Mouse (Mus musculus) liver, embryonic 15.5 days (tissue): ENCODE results near the gene Clec12a. TPM values are rescaled to one million over a fixed set of nuclear protein-coding genes. Genes with fewer than 3 reads are reported as not detected.
"Not testable (repeated sequence)": the region's sequence is repeated elsewhere in the genome, so short reads cannot be mapped to it uniquely, and the experiment has no call there.

Source experiments
- ATAC-seq: fragments of 200-750 bp; cut with Nextera tagmentation; 2 replicates; pipeline ENCODE4 v1.8.0; 2017; ENCODE audit warnings: moderate number of reproducible peaks, mild to moderate bottlenecking, moderate library complexity; ENCODE audit not compliant: insufficient read depth
- H3K27ac ChIP-seq: fragments of 300-500 bp; sonication (generic); replicated peaks from 2 replicates; pipeline ENCODE4 v1.5.1; 2015; ENCODE audit warnings: mild to moderate bottlenecking, inconsistent platforms
- H3K27me3 ChIP-seq: fragments of 300-500 bp; sonication (generic); 2 replicates; pipeline ENCODE4 v1.6.1; 2015; ENCODE audit warnings: mild to moderate bottlenecking, inconsistent platforms
- H3K36me3 ChIP-seq: fragments of 300-500 bp; sonication (generic); replicated peaks from 2 replicates; pipeline ENCODE4 v1.6.1; 2015; ENCODE audit warnings: moderate library complexity, mild to moderate bottlenecking, inconsistent platforms
- H3K4me1 ChIP-seq: fragments of 300-500 bp; sonication (generic); replicated peaks from 2 replicates; pipeline ENCODE4 v1.6.1; 2015; ENCODE audit warnings: inconsistent platforms
- H3K4me2 ChIP-seq: fragments of 300-500 bp; sonication (generic); 2 replicates; pipeline ENCODE4 v1.6.1; 2015; ENCODE audit warnings: moderate library complexity, mild to moderate bottlenecking, inconsistent platforms
- H3K4me3 ChIP-seq: fragments of 300-500 bp; sonication (generic); replicated peaks from 2 replicates; pipeline ENCODE4 v1.5.1; 2015; ENCODE audit warnings: mild to moderate bottlenecking, inconsistent platforms
- H3K9ac ChIP-seq: fragments of 300-500 bp; sonication (generic); 2 replicates; pipeline ENCODE4 v1.6.1; 2015; ENCODE audit warnings: moderate library complexity, mild to moderate bottlenecking, inconsistent platforms
- H3K9me3 ChIP-seq: fragments of 300-500 bp; sonication (generic); replicated peaks from 2 replicates; pipeline ENCODE4 v1.6.1; 2016; ENCODE audit warnings: inconsistent platforms
- WGBS: fragments of 180-500 bp; shearing (Covaris S2); methylation state at CpG from one replicate; pipeline ENCODE4 v1.1.7; 2015; ENCODE audit warnings: mixed read lengths; ENCODE audit not compliant: insufficient replicate concordance; 5-methylcytosine and 5-hydroxymethylcytosine counted together
- polyA plus RNA-seq: library from polyadenylated mRNA; unstranded; fragments of >200 nt; fragmentation: Nextera tagmentation; extraction: Ambion mirVana; gene quantifications from 2 replicates; pipeline ENCODE4 v1.2.1, GENCODE M21; 2015

Gene Clec12a
- 13.6 and 14.5 TPM in 2 replicates for polyA plus RNA-seq

GRCm38 (mm10) chr6:129342391-129342790 lies at the start of gene Clec12a:
TSS of gene Clec12a (plus strand) at chr6:129342691.
- WGBS: 68% methylated on average over 4 of the region's 4 CpGs
- H3K27ac ChIP-seq, H3K9me3 ChIP-seq, H3K4me3 ChIP-seq, H3K4me2 ChIP-seq, H3K4me1 ChIP-seq, ATAC-seq, H3K36me3 ChIP-seq, H3K9ac ChIP-seq, H3K27me3 ChIP-seq: not testable (repeated sequence)

DNA sequence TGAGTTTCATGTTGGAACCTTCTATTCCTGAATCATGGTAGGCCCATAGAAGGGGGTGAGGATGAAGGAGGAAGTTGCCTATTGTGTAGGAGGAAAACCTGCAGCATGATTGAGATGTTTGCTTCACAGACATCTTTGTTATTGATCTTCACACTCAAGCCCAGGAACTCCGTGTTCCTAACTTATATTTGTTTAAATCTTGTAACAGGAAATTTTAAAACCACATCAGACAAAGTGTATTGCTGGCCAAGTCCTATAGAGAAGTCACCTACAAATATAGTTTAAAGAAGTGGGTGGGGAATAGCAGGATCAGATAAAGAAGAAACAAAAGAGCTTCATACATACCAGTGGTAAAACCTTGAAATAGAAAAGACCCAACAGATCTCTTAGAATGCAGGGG lies 38.3 kb upstream of the Clec12a start:
- H3K27ac ChIP-seq: no peak overlapping the region
- no peaks in the 10 kb centered on the region for H3K27me3 ChIP-seq
- WGBS: 22% methylated on average over 1 of the region's 1 CpGs
- H3K9me3 ChIP-seq: no peaks in the 10 kb centered on the region
- no peak overlapping the region for H3K9ac ChIP-seq
- no peaks in the 10 kb centered on the region for H3K4me1 ChIP-seq
- no peaks in the 10 kb centered on the region for H3K36me3 ChIP-seq
- no peak overlapping the region for H3K4me2 ChIP-seq
- no peak for ATAC-seq
- H3K4me3 ChIP-seq: no peak overlapping the region

- Histone ChIP-seq H3K27ac (no peak overlapping the region), H3K4me2 (no peak overlapping the region), H3K4me1 (no peaks in the 10 kb centered on the region), H3K4me3 (no peak overlapping the region), H3K9me3 (no peaks in the 10 kb centered on the region), H3K36me3 (no peaks in the 10 kb centered on the region), H3K9ac (no peak overlapping the region), H3K27me3 (no peaks in the 10 kb centered on the region)
- ATAC-seq: no peak
- WGBS: 51% methylated on average over 3 of the region's 3 CpGs
These were observed 30.0 kb upstream of the Clec12a start for GRCm38 (mm10) chr6:129312499-129312898.

DNA sequence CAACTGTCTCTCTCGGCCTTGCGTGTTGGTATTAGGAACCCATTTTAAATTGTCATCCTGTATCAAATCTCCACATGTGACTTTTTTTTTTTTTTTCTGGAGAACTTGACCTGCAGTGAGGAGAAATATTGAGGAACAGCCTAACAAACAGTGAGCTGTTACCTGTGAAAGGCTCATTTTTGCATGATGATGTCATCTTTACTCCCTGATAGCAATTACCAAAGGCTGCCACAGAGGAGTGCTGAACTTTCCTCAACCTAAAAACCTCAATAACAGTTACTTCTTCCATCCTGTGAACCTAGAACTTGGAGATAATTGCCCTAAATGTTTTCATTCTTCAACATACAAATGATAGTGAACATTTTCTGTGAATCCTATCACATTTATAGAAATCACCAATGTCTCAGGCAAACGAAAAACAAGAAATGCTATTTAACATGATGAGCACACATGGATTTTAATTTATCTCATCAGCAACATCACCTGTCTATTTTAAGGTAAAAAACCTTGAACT lies 27.8 kb upstream of the Clec12a start:
- no peaks in the 10 kb centered on the region for H3K27me3 ChIP-seq
- no peak overlapping the region for H3K9ac ChIP-seq

GRCm38 (mm10) chr6:129315698-129316097 lies 26.8 kb upstream of the Clec12a start:
- H3K27me3 ChIP-seq: no peaks in the 10 kb centered on the region
- H3K4me3 ChIP-seq: no peak overlapping the region
- H3K36me3 ChIP-seq: no peaks in the 10 kb centered on the region
- no peak overlapping the region for H3K4me2 ChIP-seq
- no peak overlapping the region for H3K9ac ChIP-seq
- H3K4me1 ChIP-seq: no peaks in the 10 kb centered on the region
- 13% methylated on average over 1 of the region's 1 CpGs for WGBS
- ATAC-seq: no peak
- H3K9me3 ChIP-seq: no peaks in the 10 kb centered on the region
- H3K27ac ChIP-seq: no peak overlapping the region

More for the DNA sequence above, 27.8 kb upstream of the Clec12a start:
- Histone ChIP-seq H3K4me1 (no peaks in the 10 kb centered on the region), H3K4me2 (no peak overlapping the region), H3K4me3 (no peak overlapping the region), H3K36me3 (no peaks in the 10 kb centered on the region), H3K27ac (no peak overlapping the region), H3K9me3 (no peaks in the 10 kb centered on the region)
- WGBS: 61% methylated on average over 3 of the region's 3 CpGs
- ATAC-seq: no peak

- no peak overlapping the region for H3K9ac ChIP-seq
- 49% methylated on average over 2 of the region's 2 CpGs for WGBS
- H3K9me3 ChIP-seq: no peaks in the 10 kb centered on the region
- H3K36me3 ChIP-seq: no peaks in the 10 kb centered on the region
- no peak overlapping the region; the same call in 1 of the 2 replicates for H3K27ac ChIP-seq
- H3K4me3 ChIP-seq: no peak overlapping the region
- H3K4me2 ChIP-seq: no peak overlapping the region
- H3K4me1 ChIP-seq: no peaks in the 10 kb centered on the region
- ATAC-seq: no peak
- H3K27me3 ChIP-seq: no peaks in the 10 kb centered on the region
These were observed 26.0 kb upstream of the Clec12a start for GRCm38 (mm10) chr6:129316463-129316862.

DNA sequence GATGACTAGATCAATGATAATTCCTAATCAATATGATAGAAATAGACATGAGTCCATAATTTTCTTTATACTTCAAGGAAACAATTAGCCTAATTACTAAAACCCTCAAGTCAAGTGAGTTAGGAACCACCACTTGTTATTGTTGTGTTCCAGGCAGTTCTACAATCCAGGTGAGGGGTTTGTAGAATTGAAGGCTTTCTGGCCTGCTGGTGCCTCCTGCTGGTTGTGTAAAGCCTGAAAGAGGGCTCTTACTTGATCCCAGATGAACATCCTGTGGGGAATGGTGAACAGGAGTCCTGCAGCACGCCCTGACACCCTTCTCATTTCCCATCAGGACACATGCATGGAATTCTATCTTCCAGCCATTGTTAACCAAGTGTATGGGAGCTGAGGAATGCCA lies 24.1 kb upstream of the Clec12a start:
- ATAC-seq: no peak
- H3K4me3 ChIP-seq: no peak overlapping the region
- H3K9me3 ChIP-seq: no peaks in the 10 kb centered on the region
- no peak overlapping the region for H3K9ac ChIP-seq
- no peaks in the 10 kb centered on the region for H3K4me1 ChIP-seq
- no peaks in the 10 kb centered on the region for H3K36me3 ChIP-seq
- no peaks in the 10 kb centered on the region for H3K27me3 ChIP-seq
- H3K27ac ChIP-seq: no peak overlapping the region
- no peak overlapping the region for H3K4me2 ChIP-seq
- 32% methylated on average over 1 of the region's 1 CpGs for WGBS

GRCm38 (mm10) chr6:129319331-129319730 lies 23.2 kb upstream of the Clec12a start:
- no peaks in the 10 kb centered on the region for H3K9me3 ChIP-seq
- H3K9ac ChIP-seq: no peak overlapping the region
- H3K4me2 ChIP-seq: no peak overlapping the region
- H3K27me3 ChIP-seq: no peaks in the 10 kb centered on the region
- 62% methylated on average over 4 of the region's 4 CpGs for WGBS
- no peak overlapping the region for H3K27ac ChIP-seq
- H3K4me3 ChIP-seq: no peak overlapping the region
- H3K4me1 ChIP-seq: no peaks in the 10 kb centered on the region
- H3K36me3 ChIP-seq: no peaks in the 10 kb centered on the region
- ATAC-seq: no peak

DNA sequence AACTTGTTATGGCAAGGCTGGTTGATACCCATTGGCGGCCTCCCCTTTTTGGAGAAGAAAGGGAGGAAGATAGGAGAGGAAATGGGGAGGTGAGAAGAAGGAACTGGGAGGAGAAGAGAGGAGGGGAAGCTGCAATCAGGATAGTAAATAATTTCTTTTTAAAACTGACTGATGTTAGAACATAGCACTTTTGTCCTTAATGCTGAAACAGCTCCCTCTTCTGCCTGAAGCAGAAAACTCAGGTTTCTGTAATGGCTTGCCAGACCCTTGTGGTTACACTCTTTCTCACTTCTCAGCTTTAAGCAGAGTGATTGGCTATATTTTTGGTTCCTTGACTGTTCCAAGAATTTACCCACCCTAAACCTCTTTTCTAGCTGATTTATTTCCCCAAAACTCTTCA lies 16.5 kb upstream of the Clec12a start:
- ATAC-seq: no peak
- Histone ChIP-seq H3K9me3 (no peaks in the 10 kb centered on the region), H3K4me2 (no peak overlapping the region), H3K27me3 (no peaks in the 10 kb centered on the region), H3K4me3 (no peak overlapping the region), H3K36me3 (no peaks in the 10 kb centered on the region), H3K27ac (no peak overlapping the region), H3K4me1 (no peaks in the 10 kb centered on the region), H3K9ac (no peak overlapping the region)
- WGBS: 59% methylated on average over 1 of the region's 1 CpGs

GRCm38 (mm10) chr6:129326568-129327150 lies 15.8 kb upstream of the Clec12a start:
- Histone ChIP-seq H3K4me3 (no peak overlapping the region), H3K9ac (no peak overlapping the region), H3K4me1 (no peaks in the 10 kb centered on the region), H3K27me3 (no peaks in the 10 kb centered on the region), H3K4me2 (no peak overlapping the region), H3K9me3 (no peaks in the 10 kb centered on the region), H3K27ac (no peak overlapping the region), H3K36me3 (no peaks in the 10 kb centered on the region)
- no peak for ATAC-seq
- WGBS: 52% methylated on average over 13 of the region's 13 CpGs

DNA sequence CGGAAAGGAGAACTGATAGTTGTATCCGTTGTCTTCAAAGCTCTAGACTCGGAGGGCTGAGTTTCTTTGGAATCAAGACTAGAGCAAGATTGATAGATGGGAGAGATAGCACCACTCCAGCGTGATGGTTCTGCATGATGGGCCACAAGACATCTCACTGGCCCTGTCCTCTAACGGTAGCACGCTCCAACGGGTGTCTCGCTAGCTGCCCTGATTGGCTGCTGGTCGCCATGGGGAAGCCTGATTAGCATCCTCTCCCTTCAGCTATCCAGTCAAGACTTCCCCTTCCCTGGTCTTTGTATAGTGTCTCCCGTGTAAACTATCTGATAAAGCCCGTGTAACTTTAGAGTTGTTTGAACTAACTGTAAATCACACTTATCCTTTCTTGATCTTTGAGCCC lies 10.9 kb upstream of the Clec12a start, which contains the start of gene 4922502D21Rik:
TSS of gene 4922502D21Rik (minus strand) at position 187 of the 400 bp plus-strand sequence.
- no peak for ATAC-seq
- Histone ChIP-seq H3K36me3 (no peaks in the 10 kb centered on the region), H3K9ac (no peak within 1 kb of the TSS), H3K27me3 (no peaks in the 10 kb centered on the region), H3K27ac (no peak within 1 kb of the TSS), H3K4me2 (no peak within 1 kb of the TSS), H3K9me3 (no peaks in the 10 kb centered on the region), H3K4me3 (no peak within 1 kb of the TSS), H3K4me1 (no peaks in the 10 kb centered on the region)
- 34% methylated on average over 11 of the region's 11 CpGs for WGBS

DNA sequence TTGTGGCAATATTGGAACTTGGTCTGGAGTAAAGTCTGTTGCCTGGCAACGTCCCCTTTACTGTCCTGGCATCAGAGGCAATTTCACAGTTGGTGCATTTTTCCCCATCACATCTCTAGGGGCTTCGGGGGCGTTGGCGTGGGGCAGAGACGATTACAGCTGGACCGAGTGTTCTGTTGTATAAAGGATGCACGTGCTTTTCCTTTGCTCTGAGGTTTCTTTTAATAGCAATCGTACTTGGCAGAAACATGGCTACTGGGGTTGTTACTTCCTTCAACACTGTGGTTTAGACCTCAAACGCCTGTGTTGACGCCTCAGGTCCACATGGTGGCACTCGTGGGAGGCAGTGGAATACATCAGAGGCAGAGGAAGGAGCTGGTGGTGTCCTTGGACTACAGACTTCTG lies 8.8 kb upstream of the Clec12a start:
- no peaks in the 10 kb centered on the region for H3K27me3 ChIP-seq
- H3K4me1 ChIP-seq: no peaks in the 10 kb centered on the region
- peak overlapping the region; percentile 37; the same call in 1 of the 2 replicates for H3K4me2 ChIP-seq
- H3K36me3 ChIP-seq: no peaks in the 10 kb centered on the region
- no peak overlapping the region for H3K27ac ChIP-seq
- no peaks in the 10 kb centered on the region for H3K9me3 ChIP-seq
- H3K4me3 ChIP-seq: no peak overlapping the region
- H3K9ac ChIP-seq: no peak overlapping the region
- peak; percentile 40; the same call in 1 of the 2 replicates for ATAC-seq
- WGBS: 7% methylated on average over 11 of the region's 11 CpGs
